Mouse (Mus musculus) heart, postnatal 0 days (tissue): ENCODE results near the gene Ppl.

Source experiments
- CTCF ChIP-seq: IDR thresholded peaks from 2 replicates; pipeline ENCODE4 v1.5.1; 2016; ENCODE audit warnings: antibody characterized with exemption, control low read depth, low read depth
- EP300 ChIP-seq: IDR thresholded peaks from 2 replicates; pipeline ENCODE4 v1.6.1; 2016; ENCODE audit warnings: antibody characterized with exemption, low read depth

DNA sequence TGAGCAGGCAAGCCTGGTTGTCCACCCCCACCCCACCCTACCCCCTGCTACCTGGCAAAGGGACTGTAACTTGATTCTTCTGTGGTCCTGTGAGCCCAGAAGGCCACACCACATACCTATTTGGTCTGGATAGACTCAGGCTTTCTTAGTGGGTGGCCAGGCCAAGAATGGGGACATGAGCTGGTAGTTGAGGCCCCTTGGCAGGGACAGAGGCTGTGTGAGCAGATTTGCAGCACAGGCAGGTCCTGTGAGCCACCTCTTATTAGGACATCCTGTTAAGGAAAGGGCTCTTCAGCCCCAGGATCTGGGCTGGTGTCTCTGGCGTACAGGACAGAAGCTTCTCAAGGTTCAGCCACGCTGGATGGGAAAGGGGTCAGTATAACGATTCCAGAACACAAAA is 24.9 kb upstream of the Ppl start:
- TF ChIP-seq EP300: no peak
- no peak for TF ChIP-seq CTCF
